Comparison of ENCODE assay signal across 8 mouse cellular contexts in the genomic region with DNA sequence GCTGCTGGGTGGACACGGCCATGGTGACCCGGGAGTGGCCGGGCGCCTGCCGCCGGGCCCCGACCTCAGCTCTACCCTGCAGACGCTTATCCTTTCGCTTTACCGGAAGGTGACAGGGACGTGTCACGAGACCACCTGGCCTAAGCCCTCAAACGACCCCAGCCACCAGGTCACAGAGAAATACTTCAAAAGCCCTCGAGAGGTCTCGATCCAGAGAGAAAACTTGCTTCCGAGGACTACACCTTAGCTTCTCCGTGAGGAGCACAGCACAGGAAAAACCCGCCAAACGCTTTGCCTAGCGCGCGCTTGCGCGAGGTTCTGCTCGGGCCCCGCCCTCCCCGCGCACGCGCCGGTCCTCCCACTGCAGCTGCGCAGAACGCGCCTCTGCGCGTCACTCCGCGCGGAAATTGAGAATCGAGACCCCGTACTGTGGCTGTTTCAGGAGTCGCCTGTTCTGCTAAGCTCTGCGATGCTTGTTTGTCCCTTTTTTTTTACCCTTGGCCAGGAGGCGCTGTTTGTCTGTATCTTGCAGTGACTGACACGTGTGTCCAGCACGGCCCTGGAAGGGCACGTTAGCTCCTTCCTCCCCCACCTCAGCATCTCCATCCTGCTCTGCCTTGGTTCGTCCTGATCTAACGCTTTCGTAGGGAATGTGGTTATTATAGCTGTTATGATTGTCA. TPM values are rescaled to one million over a fixed set of nuclear protein-coding genes. Genes with fewer than 3 reads are reported as not detected.
DNase-seq lines count a peak whose midpoint lies in the region; ATAC-seq lines count a peak whose summit lies in the region.

A gene (minus strand): TSS at position 320 of the 680 bp plus-strand sequence.

- H3K27me3 ChIP-seq in forebrain, embryonic 11.5 days (ENCODE audit: control insufficient read depth, insufficient read depth, low read length) = no peaks in the 10 kb centered on the region
- H3K27me3 ChIP-seq in heart, embryonic 16.5 days (ENCODE audit: control insufficient read depth, insufficient read depth, low read length) = no peaks in the 10 kb centered on the region
- H3K27me3 ChIP-seq in liver, embryonic 15.5 days = no peaks in the 10 kb centered on the region
- H3K27me3 ChIP-seq in neural tube, embryonic 12.5 days (replicated peaks) = no peaks in the 10 kb centered on the region

- peak within 1 kb of the TSS; percentile 46; the same call in 1 of the 2 replicates for H3K27ac ChIP-seq in forebrain, embryonic 11.5 days (ENCODE audit: low read depth, low read length)
- H3K27ac ChIP-seq in heart, embryonic 16.5 days (ENCODE audit: low read length) = peak within 1 kb of the TSS; percentile 56
- peak within 1 kb of the TSS; percentile 92 for H3K27ac ChIP-seq in liver, embryonic 15.5 days (replicated peaks)
- no peak within 1 kb of the TSS for H3K27ac ChIP-seq in neural tube, embryonic 12.5 days

- DNase-seq in c-Kit-negative CD71-positive TER-119-positive erythroid progenitor cells, embryonic 14.5 days (ENCODE audit: low read depth, low spot score) = peak; percentile 76
- DNase-seq in forebrain, embryonic 11.5 days (ENCODE audit: low spot score) = peak; percentile 92
- peak; percentile 87 to 94 for DNase-seq in kidney, postnatal 36 days
- DNase-seq in telencephalon, adult 2 months (ENCODE audit: low read depth, low spot score) = peak; percentile 56

- under 1% methylated on average over 50 of the region's 50 CpGs for WGBS in forebrain, embryonic 11.5 days
- under 1% methylated on average over 50 of the region's 50 CpGs for WGBS in heart, embryonic 16.5 days
- WGBS in liver, embryonic 15.5 days (ENCODE audit: insufficient replicate concordance) = under 1% methylated on average over 50 of the region's 50 CpGs
- 0% methylated on average over 50 of the region's 50 CpGs for WGBS in neural tube, embryonic 12.5 days

- peak within 1 kb of the TSS; percentile 79 for H3K9ac ChIP-seq in forebrain, embryonic 11.5 days (ENCODE audit: low read length)
- peak within 1 kb of the TSS; percentile 86 for H3K9ac ChIP-seq in heart, embryonic 16.5 days (ENCODE audit: low read length)
- H3K9ac ChIP-seq in liver, embryonic 15.5 days = peak within 1 kb of the TSS; percentile 75
- peak within 1 kb of the TSS; percentile 68 for H3K9ac ChIP-seq in neural tube, embryonic 12.5 days

- ATAC-seq in CD4-positive, CD25-positive, alpha-beta regulatory T cell, adult 4 months = peak; percentile 89
- peak; percentile 93 for ATAC-seq in forebrain, embryonic 11.5 days (replicated peaks; ENCODE audit: low FRiP score)
- ATAC-seq in heart, embryonic 16.5 days (replicated peaks; ENCODE audit: extremely low read depth, insufficient read depth, low FRiP score) = peak; percentile 88
- peak; percentile 54 for ATAC-seq in liver, embryonic 15.5 days (ENCODE audit: insufficient read depth)
- ATAC-seq in neural tube, embryonic 12.5 days (ENCODE audit: low FRiP score, low read depth) = peak; percentile 80

- peak within 1 kb of the TSS; percentile 92 for H3K4me2 ChIP-seq in forebrain, embryonic 11.5 days (ENCODE audit: low read depth, low read length, severe bottlenecking)
- H3K4me2 ChIP-seq in heart, embryonic 16.5 days (ENCODE audit: low read depth, low read length) = peak within 1 kb of the TSS; percentile 85
- H3K4me2 ChIP-seq in liver, embryonic 15.5 days = peak within 1 kb of the TSS; percentile 83
- peak within 1 kb of the TSS; percentile 90 for H3K4me2 ChIP-seq in neural tube, embryonic 12.5 days (replicated peaks)

- H3K9me3 ChIP-seq in forebrain, embryonic 11.5 days (ENCODE audit: control insufficient read depth, low read length) = no peaks in the 10 kb centered on the region
- H3K9me3 ChIP-seq in heart, embryonic 16.5 days (replicated peaks; ENCODE audit: control insufficient read depth, low read length) = no peaks in the 10 kb centered on the region
- no peaks in the 10 kb centered on the region for H3K9me3 ChIP-seq in liver, embryonic 15.5 days (replicated peaks)
- H3K9me3 ChIP-seq in neural tube, embryonic 12.5 days = no peaks in the 10 kb centered on the region

- H3K36me3 ChIP-seq in forebrain, embryonic 11.5 days (ENCODE audit: control insufficient read depth, insufficient read depth, low read length) = no peaks in the 10 kb centered on the region; the same call in 1 of the 2 replicates
- peaks cover 4% of the 10 kb centered on the region; the same call in 1 of the 2 replicates for H3K36me3 ChIP-seq in heart, embryonic 16.5 days (ENCODE audit: control insufficient read depth, insufficient read depth)
- H3K36me3 ChIP-seq in liver, embryonic 15.5 days (replicated peaks) = peaks cover 28% of the 10 kb centered on the region
- H3K36me3 ChIP-seq in neural tube, embryonic 12.5 days = peaks cover 11% of the 10 kb centered on the region

- peaks cover 16% of the 10 kb centered on the region; the same call in 1 of the 2 replicates for H3K4me1 ChIP-seq in forebrain, embryonic 11.5 days (replicated peaks; ENCODE audit: control insufficient read depth, insufficient read depth, low read length)
- peaks cover 17% of the 10 kb centered on the region for H3K4me1 ChIP-seq in heart, embryonic 16.5 days (ENCODE audit: control insufficient read depth, insufficient read depth, low read length)
- H3K4me1 ChIP-seq in liver, embryonic 15.5 days (replicated peaks) = peaks cover 75% of the 10 kb centered on the region
- H3K4me1 ChIP-seq in neural tube, embryonic 12.5 days = peaks cover 19% of the 10 kb centered on the region

- peak within 1 kb of the TSS; percentile 77 for H3K4me3 ChIP-seq in forebrain, embryonic 11.5 days (ENCODE audit: low read depth, low read length)
- H3K4me3 ChIP-seq in heart, embryonic 16.5 days (ENCODE audit: low read length) = peak within 1 kb of the TSS; percentile 81
- H3K4me3 ChIP-seq in liver, embryonic 15.5 days (replicated peaks) = peak within 1 kb of the TSS; percentile 72
- peak within 1 kb of the TSS; percentile 65 for H3K4me3 ChIP-seq in neural tube, embryonic 12.5 days

RNA-seq across cellular contexts. Expression of the gene that starts here (rescaled TPM):
- 10 to 100 TPM; 13.8 to 15.8 TPM for polyA plus RNA-seq in CD4-positive, CD25-positive, alpha-beta regulatory T cell, adult 4 months (2017; shearing (Covaris generic))
- 108 and 118 TPM in 2 replicates for polyA plus RNA-seq in forebrain, embryonic 11.5 days (2014; fragmentation: Nextera tagmentation; extraction: Ambion mirVana)
- 48.3 and 55.2 TPM in 2 replicates for polyA plus RNA-seq in heart, embryonic 16.5 days (2015; fragmentation: Nextera tagmentation; extraction: Ambion mirVana)
- polyA plus RNA-seq in liver, embryonic 15.5 days (2015; fragmentation: Nextera tagmentation; extraction: Ambion mirVana) = 53.8 and 58.9 TPM in 2 replicates
- polyA plus RNA-seq in neural tube, embryonic 12.5 days (2016; fragmentation: Nextera tagmentation; extraction: Ambion mirVana) = 44.4 and 46.6 TPM in 2 replicates
